Mouse (Mus musculus): ENCODE measurements around the gene Mettl11b.

DNA sequence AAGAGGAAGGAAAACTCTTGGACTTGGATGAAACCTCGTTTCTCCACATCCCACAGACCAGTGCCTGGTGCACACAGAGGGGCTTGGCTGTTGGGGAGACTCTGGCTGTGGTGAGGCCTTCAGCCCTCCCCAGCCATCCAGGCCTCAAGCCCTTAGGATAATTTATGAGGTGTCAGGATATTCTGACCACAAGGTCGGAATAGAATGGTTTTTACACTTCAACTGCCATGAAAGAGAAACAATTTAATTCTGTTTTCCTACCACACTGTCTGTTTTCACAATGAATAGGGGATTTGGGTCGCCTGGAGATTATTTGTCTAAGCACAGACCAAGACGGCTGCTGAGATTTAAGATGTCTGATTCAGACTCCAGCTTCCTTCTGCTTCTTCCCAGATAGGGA, 54.3 kb downstream of the Mettl11b start:
- TF ChIP-seq POLR2A (IDR thresholded peaks at IDR 0.05; ENCODE audit: borderline replicate concordance, low read depth, low read length) (no peak), CTCF (IDR thresholded peaks at IDR 0.05; ENCODE audit: low read depth, low read length) (no peak)

Data from bone marrow macrophage, adult 2 months (primary cell).